Mouse (Mus musculus) erythroblast, adult 5-6 weeks (primary cell): ENCODE results near the gene Slc7a11. TPM values are rescaled to one million over a fixed set of nuclear protein-coding genes. Genes with fewer than 3 reads are reported as not detected.

Experiments used
- ATAC-seq: replicated peaks from 2 replicates; pipeline ENCODE4 v1.8.0; 2016; ENCODE audit warnings: moderate number of reproducible peaks, mild to moderate bottlenecking, moderate TSS enrichment, inconsistent platforms; ENCODE audit not compliant: poor library complexity, low FRiP score, severe bottlenecking
- total RNA-seq, 2 experiments: library from RNA; stranded (forward) in 1 of 2; stranded (reverse) in 1 of 2; fragments of 150-400 nt in 1 of 2; fragments of 200-764, 138-1000 nt in 1 of 2; gene quantifications; 2 replicates each; pipeline versions ENCODE4 v1.2.3 to v1.2.4; 2015 to 2017; ENCODE audit warnings: low replicate concordance in 2 of 2

Slc7a11 gene
- total RNA-seq, 2 experiments from 2014 or later = 2.5 to 4.2 TPM

DNA sequence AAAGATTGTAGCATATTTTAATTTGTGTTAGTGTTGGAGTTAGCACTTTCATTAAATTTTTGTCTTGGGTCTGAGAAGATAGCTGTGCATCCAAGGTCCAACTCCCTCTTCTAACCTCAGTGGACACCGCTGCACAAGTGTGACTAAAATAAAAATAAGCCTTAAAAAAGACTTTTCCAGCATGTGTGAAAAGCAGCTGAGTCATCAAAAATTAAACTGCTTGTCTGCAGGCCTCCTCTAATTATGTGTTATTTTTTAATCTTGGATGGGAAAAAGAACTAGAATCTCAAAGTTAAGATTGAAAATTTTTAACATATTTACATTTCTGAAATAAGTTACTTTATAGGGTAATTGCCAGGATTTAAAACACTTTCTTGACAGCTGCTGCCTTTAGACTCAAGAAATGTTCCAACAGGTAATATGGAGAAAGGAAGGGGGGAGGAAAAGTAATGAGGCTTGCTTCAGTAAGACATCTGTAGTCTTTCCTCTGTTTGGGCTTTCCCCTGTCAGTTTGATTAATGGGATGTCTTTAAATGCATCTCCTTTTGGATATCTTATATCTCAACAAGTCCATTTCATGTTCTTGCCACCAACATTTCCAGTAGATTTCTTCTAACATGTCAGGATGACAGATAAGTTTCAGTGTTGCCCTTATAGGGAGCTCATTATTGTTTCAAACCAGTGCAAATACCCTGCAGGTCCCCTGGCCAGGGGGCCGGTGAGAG is 218.9 kb downstream of the Slc7a11 start:
- no peak for ATAC-seq

DNA sequence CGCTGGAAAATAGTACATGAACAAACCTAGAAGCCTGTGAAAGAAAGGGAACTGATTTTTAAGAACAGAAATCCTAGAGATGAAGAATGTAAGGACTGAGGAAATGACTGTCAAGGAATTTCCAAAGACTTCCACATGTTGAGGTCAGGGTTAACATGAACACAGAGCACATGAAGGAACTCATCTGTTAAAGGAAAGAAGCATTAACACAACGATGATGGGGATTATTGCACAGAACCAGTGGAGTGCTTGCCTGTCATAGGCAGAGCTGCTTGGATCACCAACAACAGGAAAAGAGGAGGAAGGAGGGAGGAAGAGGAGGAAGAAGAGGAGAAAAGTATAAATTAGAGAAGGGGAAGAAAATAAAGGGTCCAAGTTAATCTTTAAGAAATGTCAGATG is 223.0 kb downstream of the Slc7a11 start:
- no peak for ATAC-seq

DNA sequence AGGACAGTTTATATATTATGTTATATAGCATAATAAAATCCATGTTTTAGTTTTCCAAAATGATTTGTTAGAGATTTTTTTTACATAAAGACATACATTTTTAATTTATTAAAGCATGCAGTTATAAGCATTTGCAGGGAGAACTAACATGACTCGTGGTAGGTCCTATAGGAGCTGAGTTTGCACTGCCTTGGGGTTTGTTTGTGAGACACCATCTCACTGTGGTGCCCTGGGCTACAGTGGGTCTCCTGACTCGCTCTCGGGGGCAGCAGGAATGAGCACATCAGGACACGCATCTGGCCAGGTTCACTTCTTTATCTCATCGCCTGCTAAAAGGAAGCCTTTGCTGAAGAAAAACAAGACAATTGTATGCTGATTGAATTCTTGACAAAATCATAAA is 257.0 kb downstream of the Slc7a11 start:
- ATAC-seq = no peak

DNA sequence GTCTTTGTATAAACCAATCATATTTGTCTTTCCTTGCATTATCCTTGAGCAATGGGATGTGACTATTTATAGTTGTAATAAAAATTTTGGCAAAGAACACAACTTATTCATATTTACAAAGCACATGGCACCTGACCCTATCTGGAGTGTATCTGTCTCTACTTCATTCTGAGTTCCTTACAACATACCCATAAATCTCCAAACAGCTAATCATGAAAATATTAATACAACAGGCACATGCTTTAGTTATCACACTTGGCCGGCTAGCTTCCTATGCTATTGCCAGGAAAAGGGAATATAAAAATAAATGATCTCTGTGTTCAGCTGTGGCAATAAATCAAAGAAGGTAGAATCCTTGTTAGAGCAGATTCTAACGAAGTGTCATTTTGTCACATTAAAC is 257.5 kb downstream of the Slc7a11 start:
- no peak for ATAC-seq

DNA sequence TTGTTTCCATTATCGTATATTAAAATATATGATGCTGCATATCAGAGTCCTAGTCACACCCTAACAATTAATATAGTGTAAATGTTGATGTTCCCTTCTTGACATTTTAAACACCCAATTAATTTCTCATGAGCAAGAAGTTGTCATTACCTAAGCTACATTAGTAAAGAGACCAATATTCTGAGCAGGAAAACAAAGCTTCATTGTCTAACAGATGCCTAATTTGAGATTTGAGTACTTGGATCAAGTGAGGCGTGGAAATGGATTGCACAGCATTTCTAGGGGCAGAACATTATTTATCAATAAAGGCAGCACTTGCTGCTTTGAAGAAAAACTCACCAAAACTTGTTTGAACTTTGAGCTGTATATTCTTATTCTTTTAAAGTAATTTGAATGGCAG is 282.7 kb downstream of the Slc7a11 start:
- ATAC-seq = no peak

DNA sequence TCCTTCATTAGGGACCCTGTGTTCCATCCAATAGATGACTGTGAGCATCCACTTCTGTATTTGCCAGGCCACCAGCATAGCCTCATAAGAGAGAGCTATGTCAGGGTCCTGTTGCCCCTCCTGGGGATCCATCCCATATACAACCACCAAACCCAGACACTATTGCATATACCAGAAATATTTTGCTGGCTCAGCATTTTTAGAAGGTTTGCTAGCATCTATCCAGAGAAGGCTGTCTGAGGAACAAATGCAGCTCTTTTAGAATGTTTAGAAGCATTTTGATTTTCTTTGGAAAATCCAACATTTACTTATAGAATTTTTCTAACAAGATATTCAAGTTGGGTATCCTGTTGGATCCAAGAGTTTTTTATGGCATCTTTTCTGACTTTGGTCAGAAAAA is 299.3 kb downstream of the Slc7a11 start:
- no peak for ATAC-seq

DNA sequence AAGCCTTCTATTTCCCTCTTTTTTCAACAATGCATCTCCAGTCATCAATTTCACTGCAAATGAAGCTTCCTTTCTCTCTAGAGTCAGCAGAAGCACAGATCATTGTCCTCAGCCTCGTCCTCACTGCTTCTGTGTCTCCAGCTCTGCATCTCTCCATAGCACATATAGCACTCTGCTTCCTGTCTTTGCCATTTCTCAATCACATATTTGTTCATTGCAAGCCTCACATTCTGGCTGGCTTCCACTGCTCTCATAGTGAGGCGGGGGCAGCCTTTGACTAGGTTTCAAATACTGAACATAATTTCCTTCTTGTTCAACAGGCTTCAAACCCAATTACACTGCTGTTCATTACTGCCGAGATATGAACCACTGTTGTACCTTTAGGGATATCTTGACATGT is 305.1 kb downstream of the Slc7a11 start:
- ATAC-seq = no peak

DNA sequence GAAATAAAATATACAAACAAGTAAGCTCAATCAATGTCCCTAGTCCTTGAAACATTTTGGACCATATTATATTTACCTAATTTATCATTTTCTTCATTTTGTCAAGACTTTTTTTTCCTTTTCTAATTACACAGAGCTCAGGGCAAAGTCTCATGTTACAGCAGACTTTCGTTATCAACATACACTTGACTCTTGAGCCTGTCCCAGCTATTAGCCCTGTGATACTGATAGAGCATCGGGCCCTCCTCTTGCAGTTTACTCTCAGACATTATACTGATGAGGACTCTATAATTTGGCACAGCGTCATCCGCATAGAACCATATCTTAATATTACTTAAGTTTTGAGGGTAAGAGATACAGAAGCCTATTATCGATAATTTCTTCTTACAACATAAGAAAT is 311.2 kb downstream of the Slc7a11 start:
- ATAC-seq = no peak

DNA sequence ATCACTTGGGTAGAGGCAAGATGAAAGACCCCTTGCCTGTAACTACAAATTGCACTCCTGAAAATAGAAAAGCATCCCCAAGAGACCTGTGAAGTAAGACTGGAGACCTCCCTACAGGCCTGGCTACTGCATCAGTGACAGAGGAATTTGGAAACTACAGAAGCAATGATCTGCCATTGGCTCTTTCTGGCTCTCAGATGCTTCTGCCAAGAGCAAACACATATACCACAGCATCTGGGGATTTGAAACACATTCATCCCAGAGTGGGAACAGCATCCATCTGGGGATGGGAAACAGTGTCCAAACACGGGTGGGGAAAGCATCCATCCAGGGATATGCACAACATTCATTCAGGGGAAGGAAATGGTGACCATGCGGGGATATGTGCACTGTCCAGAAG is 313.1 kb downstream of the Slc7a11 start:
- no peak for ATAC-seq

DNA sequence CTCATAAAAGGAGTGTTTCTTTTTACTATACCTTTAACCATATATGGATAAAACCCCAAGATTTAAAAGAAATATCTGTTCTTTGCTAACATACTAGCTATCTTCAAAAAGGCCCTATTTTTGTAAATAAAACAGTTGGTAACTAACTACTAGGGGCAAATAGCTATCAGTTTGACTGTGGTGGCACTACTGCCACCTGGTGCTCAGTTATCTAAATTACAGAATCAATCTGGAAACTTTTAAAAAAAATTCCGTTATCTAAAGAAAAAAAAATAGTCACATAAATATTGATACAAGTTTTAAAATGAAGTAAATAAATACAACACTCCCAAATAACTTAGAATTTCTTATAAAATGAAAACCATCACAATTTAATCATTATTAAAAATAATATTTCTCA is 322.4 kb downstream of the Slc7a11 start:
- no peak for ATAC-seq

DNA sequence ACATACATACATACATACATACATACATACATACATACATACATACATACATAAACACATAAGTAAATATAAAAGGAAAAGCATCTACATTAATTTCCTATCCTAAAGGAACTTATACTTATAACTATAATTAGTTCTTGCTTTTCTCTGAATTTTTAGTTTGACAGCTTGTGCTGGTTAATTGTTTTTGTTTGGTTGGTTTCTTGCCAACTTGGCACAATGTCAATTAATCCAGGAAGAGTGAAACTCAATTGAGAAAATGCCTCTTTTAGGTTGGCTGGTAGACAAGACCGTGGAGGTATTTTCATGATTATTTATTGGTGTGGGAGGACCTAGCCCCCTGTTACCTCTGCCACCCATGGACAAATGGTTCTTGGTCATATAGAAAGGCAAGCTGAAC is 327.1 kb downstream of the Slc7a11 start:
- no peak for ATAC-seq

DNA sequence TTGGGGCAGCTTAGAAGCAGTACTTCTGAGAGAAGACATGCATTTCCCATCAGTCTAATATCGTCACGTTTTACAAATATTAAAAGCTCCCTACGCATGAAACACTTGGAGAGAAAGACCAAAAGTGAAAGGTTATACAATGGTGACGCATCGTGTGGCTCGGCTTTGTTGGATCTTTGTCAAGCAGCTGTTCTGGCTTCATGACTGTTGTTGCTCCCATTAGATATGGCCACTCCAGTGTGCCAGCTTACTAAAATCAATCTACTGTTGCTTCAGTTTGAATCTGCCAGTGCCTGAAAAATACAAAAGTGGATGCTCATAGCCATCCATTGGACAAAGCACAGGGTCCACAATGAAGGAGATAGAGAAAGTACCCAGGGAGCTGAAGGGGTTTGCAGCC is 337.9 kb downstream of the Slc7a11 start:
- ATAC-seq = no peak

DNA sequence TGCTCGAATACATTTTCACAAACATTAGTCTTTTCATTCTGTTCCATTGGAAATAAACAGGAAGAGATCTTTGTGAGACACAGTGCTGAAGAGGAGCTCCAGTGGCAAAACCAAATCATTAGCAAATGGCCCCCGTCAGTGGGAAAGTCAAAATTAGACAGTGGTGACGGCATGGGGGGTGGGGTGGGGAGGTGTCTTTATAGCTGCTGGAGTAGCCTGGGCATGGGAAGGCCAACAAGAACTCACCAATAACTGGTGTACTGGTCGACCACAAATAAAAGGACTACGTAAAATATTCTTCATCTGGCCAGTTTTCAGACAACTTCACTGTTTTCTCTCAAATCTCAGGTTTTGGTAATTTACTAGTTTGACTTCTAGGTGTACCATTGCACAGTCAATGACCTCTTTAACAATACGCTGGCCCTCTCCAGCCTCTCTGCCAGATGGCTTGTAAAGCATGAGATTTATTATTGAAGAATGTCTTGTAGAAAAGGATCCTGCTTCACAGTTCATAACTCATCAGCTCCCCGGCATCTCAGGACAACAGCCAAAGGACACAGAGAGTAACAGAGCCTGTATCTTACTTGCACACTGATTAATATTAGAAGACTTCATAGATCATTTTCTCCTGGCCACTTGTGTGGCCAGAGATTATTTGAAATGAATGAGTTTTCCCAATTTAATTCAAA is 348.9 kb downstream of the Slc7a11 start:
- no peak for ATAC-seq

DNA sequence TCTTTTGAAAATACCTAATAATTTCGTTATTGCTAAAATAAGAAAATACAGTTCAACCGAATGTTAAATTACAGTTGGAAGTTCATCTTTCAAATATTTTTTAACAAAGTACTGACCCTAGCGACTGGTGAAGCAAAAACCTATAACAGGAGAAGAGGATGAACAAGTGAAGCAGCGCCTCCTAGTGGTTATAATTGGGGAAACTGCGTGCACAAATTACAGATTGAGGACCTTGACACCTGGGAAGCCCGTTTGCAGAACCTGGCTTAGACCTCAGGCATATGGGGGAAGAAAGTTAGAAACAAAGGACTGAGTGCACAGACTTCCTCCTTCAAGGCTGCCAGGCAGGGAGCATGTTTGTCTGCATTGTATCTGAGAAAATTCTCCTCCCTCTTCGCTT is 366.4 kb downstream of the Slc7a11 start:
- no peak for ATAC-seq

DNA sequence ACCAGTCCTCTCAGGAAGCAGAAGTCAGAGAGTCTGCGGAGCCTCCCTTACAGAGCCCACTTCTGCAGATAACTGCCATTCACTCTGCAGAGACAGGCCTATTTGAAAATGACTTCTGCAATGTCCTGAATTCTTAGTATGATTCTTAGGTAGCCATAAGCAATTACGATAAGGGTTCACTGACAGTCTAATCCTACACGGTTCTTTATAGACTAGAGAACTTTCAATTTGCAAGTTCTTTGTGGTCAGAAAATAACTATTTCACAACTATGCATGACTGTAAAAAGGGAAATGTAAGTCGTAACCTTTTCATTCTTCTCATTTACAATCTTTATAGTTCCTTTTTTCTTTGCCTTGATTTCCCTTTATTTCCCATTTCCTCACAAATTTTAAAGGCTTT is 380.0 kb downstream of the Slc7a11 start:
- no peak for ATAC-seq

DNA sequence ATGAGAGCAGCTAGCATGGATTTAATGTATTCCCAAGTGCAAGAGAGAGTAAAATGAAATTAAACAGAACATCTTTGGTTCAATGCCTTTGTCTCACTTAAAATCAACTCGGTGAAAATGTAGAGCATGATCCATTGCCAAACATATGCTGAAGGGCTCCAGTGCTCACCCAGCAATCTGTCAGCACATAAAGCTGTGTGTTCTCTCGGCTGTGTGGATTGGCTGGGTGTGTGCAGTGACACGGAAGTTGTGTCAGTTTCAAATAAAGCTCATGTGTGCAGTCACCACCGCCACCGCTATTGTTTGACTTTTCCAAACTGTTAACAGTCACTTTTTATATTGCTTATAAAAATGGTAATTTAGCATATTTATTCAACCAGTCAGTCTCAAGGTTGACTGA is 398.7 kb downstream of the Slc7a11 start:
- ATAC-seq = no peak

DNA sequence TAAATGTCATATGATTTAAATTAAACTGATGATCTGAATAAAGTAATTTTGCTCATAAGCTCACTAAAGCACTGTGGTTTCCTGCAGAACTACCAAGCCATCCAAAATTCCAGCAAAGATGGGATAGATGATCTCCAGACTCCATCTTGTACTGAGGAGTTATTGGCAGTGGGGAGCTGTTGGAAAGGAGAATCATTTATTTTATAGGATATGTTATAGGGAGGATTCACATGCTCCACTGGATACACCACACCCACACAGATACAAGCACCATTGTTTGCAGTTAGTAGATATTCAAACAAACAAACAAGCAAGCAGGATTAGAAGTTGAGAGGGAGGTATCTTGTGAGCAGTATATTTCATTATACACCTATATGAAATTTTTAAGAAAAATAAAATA is 399.3 kb downstream of the Slc7a11 start:
- no peak for ATAC-seq

DNA sequence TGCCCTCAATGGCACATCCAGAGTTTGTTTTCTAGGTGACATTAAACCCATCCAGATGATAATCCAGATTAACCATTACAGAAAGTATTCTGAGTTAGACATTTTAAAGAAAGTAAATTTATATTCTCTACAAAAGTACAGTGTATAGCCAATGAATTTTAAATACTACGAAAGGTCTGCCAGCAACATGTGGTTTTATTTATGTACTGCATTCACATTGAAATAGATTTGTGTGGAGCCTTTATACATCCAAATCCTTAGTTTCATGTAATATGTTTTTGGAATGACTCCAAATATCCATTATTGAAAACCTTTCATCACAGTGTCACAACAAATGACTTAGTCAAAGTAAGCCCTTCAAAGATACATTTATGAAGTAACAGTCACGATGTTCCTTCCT is 402.3 kb downstream of the Slc7a11 start:
- no peak for ATAC-seq

DNA sequence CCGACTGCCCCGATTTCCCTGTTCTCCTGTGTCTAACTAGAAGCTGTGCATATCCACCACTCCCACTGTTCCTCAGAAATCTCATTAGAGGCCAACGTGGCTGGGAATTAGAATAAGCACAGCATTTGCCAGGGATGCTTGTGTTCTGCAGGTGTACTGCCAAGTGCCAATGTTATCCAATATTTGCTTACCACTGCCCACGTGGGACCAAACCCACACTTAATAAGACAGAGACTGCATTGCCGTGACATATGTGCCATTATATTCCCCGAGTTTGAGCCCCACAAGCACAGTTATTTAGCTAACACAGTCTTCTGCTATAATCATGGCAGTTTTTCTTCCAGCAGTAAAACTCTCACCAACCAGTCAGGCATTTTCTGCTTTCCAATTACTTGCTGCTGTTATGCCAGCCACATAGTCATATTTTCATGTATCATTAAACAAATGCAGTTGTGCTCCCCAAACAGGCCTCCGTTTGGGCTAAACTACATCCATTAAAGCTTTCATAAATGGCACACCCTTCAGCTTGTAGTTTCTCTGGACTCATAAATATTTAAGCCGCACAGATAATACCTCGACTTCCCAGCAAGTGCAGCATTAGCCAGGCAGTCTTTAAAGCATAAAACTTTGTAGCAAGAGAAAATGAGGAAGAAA is 407.4 kb downstream of the Slc7a11 start:
- no peak for ATAC-seq

DNA sequence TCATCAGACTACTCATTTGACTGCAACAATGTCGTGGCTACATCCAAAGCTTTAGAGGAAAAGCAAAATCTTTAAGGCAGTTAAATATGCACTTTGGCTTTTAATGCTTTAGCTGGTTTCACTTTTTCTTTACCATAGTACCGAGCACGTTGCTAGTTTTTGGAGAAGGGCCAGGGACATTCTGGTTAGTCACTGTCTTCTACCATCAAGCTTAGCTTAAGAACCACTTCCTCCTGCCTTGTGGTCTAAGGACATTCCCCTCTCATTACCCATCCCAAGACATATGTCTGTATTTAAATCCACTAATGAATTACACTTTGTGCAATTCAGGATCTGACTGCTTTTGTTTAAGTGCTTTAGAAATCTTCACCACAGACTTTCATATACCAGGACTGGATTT is 410.1 kb downstream of the Slc7a11 start:
- no peak for ATAC-seq

DNA sequence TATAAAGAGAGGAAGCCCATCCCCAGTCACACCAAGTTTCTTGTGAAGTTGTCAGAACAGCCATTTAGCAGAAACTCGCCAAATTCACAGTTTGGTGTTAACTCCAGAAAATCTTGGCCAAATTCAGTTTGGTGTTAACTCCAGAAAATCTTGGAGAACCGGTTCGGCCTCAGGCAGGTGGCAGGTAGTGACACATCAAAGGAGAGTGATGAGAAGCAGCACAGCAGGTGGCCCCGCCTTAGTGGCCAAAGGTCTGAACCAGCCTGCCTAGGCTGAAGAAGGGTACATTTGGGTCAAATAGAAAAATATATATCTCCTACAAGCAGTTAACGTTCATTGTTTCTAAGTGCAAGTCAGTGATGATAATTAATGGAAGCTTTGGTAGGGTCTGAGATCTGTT is 417.4 kb downstream of the Slc7a11 start:
- no peak for ATAC-seq
